Mouse (Mus musculus) mouse trophoblast stem cell (cell line): Measurements from ENCODE around the gene Lin7b.

Source experiments
- in situ Hi-C, 2 experiments: fragments of 300-500 bp; cut with MseI, MboI; formaldehyde crosslinking; loops; 2 replicates in 1 of 2; 3 replicates in 1 of 2; pipeline ENCODE4 v1.15.1; 2025

The Lin7b gene

GRCm38 (mm10) chr7:45370475-45371311, at the start of gene Lin7b:
Gene Lin7b, minus strand, starts transcription at chr7:45370583.
- in situ Hi-C loops = no loop called here

GRCm38 (mm10) chr7:45417962-45418492, 47.6 kb upstream of the Lin7b start:
- in situ Hi-C loops = no loop called here

- in situ Hi-C loops = no loop called here
These were observed 45.3 kb upstream of the Lin7b start for GRCm38 (mm10) chr7:45415636-45416035.

- in situ Hi-C loops = no loop called here
These were observed 44.4 kb upstream of the Lin7b start for GRCm38 (mm10) chr7:45414740-45415224.

- in situ Hi-C loops = no loop called here
These were observed 43.7 kb upstream of the Lin7b start for GRCm38 (mm10) chr7:45413864-45414739.

GRCm38 (mm10) chr7:45413113-45413863, 42.9 kb upstream of the Lin7b start, which contains the start of gene Ntf5:
Gene Ntf5, plus strand, starts transcription at chr7:45413695.
- in situ Hi-C loops = no loop called here

- in situ Hi-C loops = no loop called here
These were observed 42.0 kb upstream of the Lin7b start for GRCm38 (mm10) chr7:45412421-45412820.

GRCm38 (mm10) chr7:45409497-45410163, 39.2 kb upstream of the Lin7b start:
- in situ Hi-C loops = loop anchor here in 1 of 2 experiments (5.0 kb wide), 1 partner anchor 38 kb away; no protein-coding TSS in a partner anchor

- in situ Hi-C loops = loop anchor here in 1 of 2 experiments (5.0 kb wide), 1 partner anchor 38 kb away; no protein-coding TSS in a partner anchor
These were observed 38.6 kb upstream of the Lin7b start for GRCm38 (mm10) chr7:45408949-45409348.

- in situ Hi-C loops = loop anchor here in 1 of 2 experiments (5.0 kb wide), 1 partner anchor 39 kb away; no protein-coding TSS in a partner anchor
These were observed 38.0 kb upstream of the Lin7b start for GRCm38 (mm10) chr7:45408351-45408750.

- in situ Hi-C loops = loop anchor here in 1 of 2 experiments (5.0 kb wide), 1 partner anchor 39 kb away; no protein-coding TSS in a partner anchor
These were observed 37.5 kb upstream of the Lin7b start for GRCm38 (mm10) chr7:45407836-45408235.

GRCm38 (mm10) chr7:45406157-45407156, 36.1 kb upstream of the Lin7b start:
- in situ Hi-C loops = loop anchor here in 1 of 2 experiments (5.0 kb wide), 1 partner anchor 41 kb away; no protein-coding TSS in a partner anchor

- in situ Hi-C loops = loop anchor here in 1 of 2 experiments (5.0 kb wide), 1 partner anchor 42 kb away; no protein-coding TSS in a partner anchor
These were observed 35.0 kb upstream of the Lin7b start, which contains the start of gene Kcna7 for GRCm38 (mm10) chr7:45405091-45406075. Gene Kcna7, plus strand, starts transcription at chr7:45405653.

- in situ Hi-C loops = no loop called here
These were observed 33.3 kb upstream of the Lin7b start for GRCm38 (mm10) chr7:45403532-45404261.

- in situ Hi-C loops = no loop called here
These were observed 31.2 kb upstream of the Lin7b start for GRCm38 (mm10) chr7:45401521-45402085.

GRCm38 (mm10) chr7:45396787-45397186, 26.4 kb upstream of the Lin7b start:
- in situ Hi-C loops = no loop called here
